Mouse (Mus musculus) lung, postnatal 0 days (tissue): ENCODE results near the gene Helz. TPM values are rescaled to one million over a fixed set of nuclear protein-coding genes. Genes with fewer than 3 reads are reported as not detected.

Source experiments
- ATAC-seq: fragments of 200-750 bp; cut with Nextera tagmentation; 2 replicates; pipeline ENCODE4 v1.8.0; 2017; ENCODE audit warnings: moderate library complexity
- DNase-seq: peaks from one replicate; pipeline ENCODE4 v3.0.0-alpha.2; 2016; ENCODE audit warnings: low spot score
- H3K27ac ChIP-seq: fragments of 300-500 bp; sonication (generic); 2 replicates; pipeline ENCODE4 v1.5.1; 2014; ENCODE audit warnings: antibody characterized with exemption, mild to moderate bottlenecking, low read length, mixed read lengths
- H3K27me3 ChIP-seq: fragments of 300-500 bp; sonication (generic); replicated peaks from 2 replicates; pipeline ENCODE4 v1.6.1; 2014; ENCODE audit warnings: low read length, mixed read lengths; ENCODE audit not compliant: insufficient read depth
- H3K36me3 ChIP-seq: fragments of 300-500 bp; sonication (generic); 2 replicates; pipeline ENCODE4 v1.6.1; 2014; ENCODE audit warnings: low read length, mixed read lengths; ENCODE audit not compliant: insufficient read depth
- H3K4me1 ChIP-seq: fragments of 300-500 bp; sonication (generic); 2 replicates; pipeline ENCODE4 v1.6.1; 2014; ENCODE audit warnings: antibody characterized with exemption, low read depth, low read length, mixed read lengths; ENCODE audit not compliant: insufficient read depth
- H3K4me2 ChIP-seq: fragments of 300-500 bp; sonication (generic); replicated peaks from 2 replicates; pipeline ENCODE4 v1.6.1; 2014; ENCODE audit warnings: low read depth, mild to moderate bottlenecking, low read length, moderate library complexity, mixed read lengths
- H3K4me3 ChIP-seq: fragments of 300-500 bp; sonication (generic); 2 replicates; pipeline ENCODE4 v1.5.1; 2014; ENCODE audit warnings: low read depth, low read length
- H3K9ac ChIP-seq: fragments of 300-500 bp; sonication (generic); replicated peaks from 2 replicates; pipeline ENCODE4 v1.6.1; 2014; ENCODE audit warnings: low read depth, mild to moderate bottlenecking
- H3K9me3 ChIP-seq: fragments of 300-500 bp; sonication (generic); 2 replicates; pipeline ENCODE4 v1.6.1; 2016; ENCODE audit warnings: low read length, mixed read lengths
- CTCF ChIP-seq: IDR thresholded peaks from 2 replicates; pipeline ENCODE4 v1.5.1; 2016; ENCODE audit warnings: antibody characterized with exemption, mild to moderate bottlenecking
- EP300 ChIP-seq: IDR thresholded peaks from 2 replicates; pipeline ENCODE4 v1.6.1; 2016; ENCODE audit warnings: antibody characterized with exemption, mild to moderate bottlenecking, control low read depth
- WGBS: fragments of 180-500 bp; shearing (Covaris S2); extraction: QIAGEN DNeasy Blood & Tissue Kit; methylation state at CpG from one replicate; pipeline ENCODE4 v1.1.7; 2014; 5-methylcytosine and 5-hydroxymethylcytosine counted together
- microRNA-seq: library from miRNA; unstranded; fragments of <30 nt; microRNA quantifications from one replicate; pipeline ENCODE4, GENCODE M21; 2016
- polyA plus RNA-seq: library from polyadenylated mRNA; unstranded; fragments of >200 nt; fragmentation: Nextera tagmentation; extraction: Ambion mirVana; gene quantifications from 2 replicates; pipeline ENCODE4 v1.2.1, GENCODE M21; 2015

Gene Helz
- polyA plus RNA-seq, 1 experiment from 2014 or later = 8.4 TPM

DNA sequence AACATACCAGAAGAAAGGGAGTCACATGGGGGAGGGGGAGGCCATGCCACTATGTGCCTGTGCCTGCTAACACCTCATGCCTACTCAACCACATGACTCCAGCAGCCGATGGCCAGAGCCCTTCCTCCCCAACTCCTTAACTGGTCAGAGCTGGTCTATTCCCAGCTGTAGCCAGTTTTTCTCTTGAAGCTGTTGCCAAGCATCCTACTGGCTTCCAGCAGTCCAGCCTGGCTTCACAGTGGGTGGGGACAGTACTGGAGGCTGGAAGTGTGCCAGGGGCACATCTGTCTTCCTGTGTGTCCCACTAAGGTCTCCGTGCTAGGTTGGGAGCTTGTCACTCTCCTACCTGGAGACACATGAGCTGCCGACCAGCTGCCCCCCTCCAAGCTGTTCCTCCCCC lies 195.4 kb downstream of the Helz start:
- whole genome bisulfite sequencing = 45% methylated on average over 3 of the region's 3 CpGs
- Histone ChIP-seq H3K4me1 (no peaks in the 10 kb centered on the region), H3K27me3 (no peaks in the 10 kb centered on the region), H3K9me3 (no peaks in the 10 kb centered on the region), H3K36me3 (no peaks in the 10 kb centered on the region), H3K4me3 (no peak overlapping the region), H3K4me2 (no peak overlapping the region), H3K27ac (no peak overlapping the region), H3K9ac (no peak overlapping the region)
- DNase-seq = no peak
- TF ChIP-seq CTCF (no peak), EP300 (no peak)
- ATAC-seq = no peak

Small RNA genes lying within 50 kb of the gene (microRNA-seq; reads per million reads assigned to microRNA genes)
- gene Mir6932 = not detected

Other genes starting within 250 kb of the Helz start
- 16.3 and 22.2 TPM in 2 replicates for gene Pitpnc1, start 77.2 kb upstream of the Helz start, polyA plus RNA-seq
- gene Psmd12, start 68.4 kb upstream of the Helz start, polyA plus RNA-seq = 92.6 TPM in 2 replicates
- 0.14 and 1.6 TPM in 2 replicates for gene Cacng1, start 168.6 kb downstream of the Helz start, polyA plus RNA-seq
- 0.19 and 0.43 TPM in 2 replicates for gene Cacng4, start 246.6 kb downstream of the Helz start, polyA plus RNA-seq